Mouse (Mus musculus) liver, adult 2 months (tissue): ENCODE results near the gene Ube2n. TPM values are rescaled to one million over a fixed set of nuclear protein-coding genes. Genes with fewer than 3 reads are reported as not detected.

Experiments
- DNase-seq: peaks from one replicate; pipeline ENCODE4 v3.0.0-alpha.2; 2011; ENCODE audit warnings: low read depth, low spot score; ENCODE audit errors: extremely low read depth
- H3K27ac ChIP-seq: fragments of 200-500 bp; replicated peaks from 2 replicates; pipeline ENCODE4 v1.5.1; 2012; ENCODE audit warnings: low read depth, mild to moderate bottlenecking, control low read depth, inconsistent platforms, low read length; ENCODE audit not compliant: insufficient read depth
- H3K27me3 ChIP-seq: fragments of 200-500 bp; 2 replicates; pipeline ENCODE4 v1.6.1; 2012; ENCODE audit warnings: mild to moderate bottlenecking, moderate library complexity, low read length, inconsistent platforms; ENCODE audit not compliant: control insufficient read depth, insufficient read depth
- H3K36me3 ChIP-seq: fragments of 200-500 bp; 2 replicates; pipeline ENCODE4 v1.6.1; 2012; ENCODE audit warnings: low read length, inconsistent platforms; ENCODE audit not compliant: control insufficient read depth, insufficient read depth
- H3K4me1 ChIP-seq: fragments of 200-500 bp; 2 replicates; pipeline ENCODE4 v1.6.1; 2011; ENCODE audit warnings: low read length; ENCODE audit not compliant: control insufficient read depth, insufficient read depth
- H3K4me3 ChIP-seq: fragments of 200-500 bp; 2 replicates; pipeline ENCODE4 v1.5.1; 2011; ENCODE audit warnings: low read depth, mild to moderate bottlenecking, control low read depth, low read length, moderate library complexity; ENCODE audit not compliant: insufficient read depth
- H3K79me2 ChIP-seq: fragments of 200-500 bp; 2 replicates; pipeline ENCODE4 v1.6.1; 2012; ENCODE audit warnings: inconsistent platforms, mild to moderate bottlenecking, low read length, moderate library complexity; ENCODE audit not compliant: control insufficient read depth, insufficient read depth
- H3K9ac ChIP-seq: fragments of 200-500 bp; 2 replicates; pipeline ENCODE4 v1.6.1; 2012; ENCODE audit warnings: low read depth, mild to moderate bottlenecking, control low read depth, inconsistent platforms, low read length
- CTCF ChIP-seq: fragments of 200-500 bp; IDR thresholded peaks from 2 replicates; pipeline ENCODE4 v1.5.1; 2011; ENCODE audit warnings: low read depth, low read length, control low read depth
- POLR2A ChIP-seq: fragments of 200-500 bp; IDR thresholded peaks from 2 replicates; pipeline ENCODE4 v1.6.1; 2011; ENCODE audit warnings: low read length, control low read depth; ENCODE audit not compliant: insufficient read depth; ENCODE audit errors: extremely low read depth
- WGBS: fragments of 180-500 bp; shearing (Covaris S2); methylation state at CpG from one replicate; pipeline ENCODE4 v1.1.7; 2018; 5-methylcytosine and 5-hydroxymethylcytosine counted together
- polyA plus RNA-seq: library from polyadenylated mRNA; depleted of rRNA; stranded (reverse); fragments of >200 nt; gene quantifications from 2 replicates; pipeline ENCODE4 v1.2.3, GENCODE M21; 2012
- total RNA-seq: library from RNA; depleted of rRNA; stranded (reverse); fragments of >200 nt; gene quantifications from 2 replicates; pipeline ENCODE4 v1.2.3, GENCODE M21; 2014

Gene Ube2n
- total and polyA plus RNA-seq, 2 experiments = 19.2 to 29.6 TPM

DNA sequence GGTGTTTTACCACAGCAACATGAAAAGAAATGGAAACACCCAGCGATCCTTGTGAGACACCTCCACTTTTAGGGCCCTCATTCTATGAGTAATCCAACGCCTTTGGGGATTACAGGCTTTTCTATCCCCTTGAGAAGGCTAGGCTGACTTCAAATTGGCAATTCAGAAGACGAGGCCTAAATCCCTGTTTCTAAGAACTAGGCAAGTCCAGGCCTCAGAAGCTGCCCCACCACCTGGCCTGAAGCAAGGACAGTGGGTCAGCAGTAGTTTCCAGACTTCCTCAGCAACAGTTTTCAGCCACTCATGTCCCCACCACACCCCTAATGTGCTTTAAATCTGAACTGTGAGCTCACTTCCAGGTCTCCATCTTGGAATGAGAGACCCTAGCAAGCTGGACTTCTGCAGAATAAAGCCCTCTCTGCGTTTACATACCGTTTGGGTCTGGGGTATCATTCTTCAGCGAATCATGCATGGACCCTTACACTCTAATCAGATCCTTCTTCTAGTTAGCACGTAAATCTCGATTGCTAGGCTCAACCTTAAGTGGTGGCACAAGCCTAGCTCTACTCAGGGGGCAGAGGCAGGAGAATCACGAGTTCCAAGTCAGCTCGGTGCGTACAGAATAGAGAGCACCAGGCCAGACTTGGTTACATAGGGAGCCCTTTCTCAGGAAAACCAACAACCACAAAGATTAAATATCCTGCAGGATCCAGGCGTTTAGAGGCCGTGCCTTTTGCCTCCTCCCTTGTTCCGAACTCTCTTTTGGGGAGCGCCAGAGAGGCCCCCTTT, 983 bp upstream of the Ube2n start:
- H3K27me3 ChIP-seq = no peaks in the 10 kb centered on the region
- TF ChIP-seq CTCF (no peak), POLR2A (no peak)
- peak overlapping the region; percentile 75; the same call in 1 of the 2 replicates for H3K4me3 ChIP-seq
- 36% methylated on average over 15 of the region's 15 CpGs for WGBS
- H3K36me3 ChIP-seq = no peaks in the 10 kb centered on the region
- DNase-seq = no peak
- peaks cover 9% of the 10 kb centered on the region; the same call in 1 of the 2 replicates for H3K79me2 ChIP-seq
- no peak overlapping the region for H3K27ac ChIP-seq
- H3K9ac ChIP-seq = peak overlapping the region; percentile 30
- peaks cover 5% of the 10 kb centered on the region for H3K4me1 ChIP-seq

DNA sequence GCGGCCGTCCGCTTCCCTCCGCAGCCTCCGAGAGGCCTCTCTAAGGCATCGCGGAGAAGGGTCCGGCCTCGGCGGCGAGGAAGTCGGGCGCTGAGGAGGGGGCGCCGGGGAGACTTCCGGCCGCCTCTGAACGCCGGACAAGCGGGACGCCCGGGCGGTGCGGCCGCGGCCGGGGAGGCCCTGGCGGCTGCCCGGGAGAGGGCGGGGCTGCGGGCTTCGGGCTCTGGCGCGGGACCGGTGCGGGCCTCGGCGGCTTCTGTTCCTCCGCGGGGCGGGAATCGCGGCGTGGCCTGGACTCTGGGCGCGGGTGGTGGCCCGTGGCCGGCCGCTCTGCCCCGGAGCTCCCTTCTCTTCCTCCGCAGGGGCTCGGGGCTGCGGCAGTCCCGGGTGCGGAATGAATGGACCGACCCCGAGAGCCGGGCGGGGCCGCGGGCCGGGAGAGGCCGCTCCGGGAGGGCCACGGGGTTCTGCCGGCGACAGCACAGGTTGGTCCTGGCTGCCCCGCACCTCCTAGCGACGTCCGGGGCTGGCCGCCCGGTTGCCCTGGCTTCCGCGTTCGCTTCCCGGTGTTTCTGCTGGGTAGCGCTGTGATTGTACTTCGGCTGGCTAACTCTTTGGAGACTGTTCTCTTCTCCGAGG, 467 bp downstream of the Ube2n start:
- H3K27ac ChIP-seq = peak overlapping the region; percentile 82
- peaks cover 4% of the 10 kb centered on the region; the same call in 1 of the 2 replicates for H3K4me1 ChIP-seq
- peak overlapping the region; percentile 83 for H3K9ac ChIP-seq
- TF ChIP-seq CTCF (no peak), POLR2A (no peak)
- H3K27me3 ChIP-seq = no peaks in the 10 kb centered on the region
- 1% methylated on average over 76 of the region's 80 CpGs for WGBS
- H3K36me3 ChIP-seq = no peaks in the 10 kb centered on the region
- H3K79me2 ChIP-seq = peaks cover 9% of the 10 kb centered on the region; the same call in 1 of the 2 replicates
- no peak for DNase-seq
- peak overlapping the region; percentile 75 for H3K4me3 ChIP-seq

DNA sequence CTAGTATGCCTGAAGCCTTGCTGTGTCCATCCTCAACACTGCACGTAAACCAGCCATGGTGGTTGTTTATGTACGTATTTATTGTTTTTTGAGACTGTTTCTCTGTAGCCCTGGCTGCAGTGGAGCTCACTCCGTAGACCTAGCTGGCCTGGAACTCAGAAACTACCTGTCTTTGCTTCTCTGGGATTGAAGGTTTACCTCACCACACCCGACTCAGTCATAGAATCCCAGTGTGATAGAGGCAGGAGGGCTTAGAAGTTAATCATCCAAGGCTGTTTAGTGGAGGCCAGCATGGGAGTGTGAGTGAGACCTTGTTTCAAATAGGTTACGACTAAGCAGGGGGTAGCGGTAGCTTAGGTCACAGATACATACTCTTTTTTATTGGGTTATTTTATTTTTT, 2.7 kb downstream of the Ube2n start:
- TF ChIP-seq CTCF (no peak), POLR2A (no peak)
- peaks cover 17% of the 10 kb centered on the region; the same call in 1 of the 2 replicates for H3K79me2 ChIP-seq
- H3K4me1 ChIP-seq = peaks cover 4% of the 10 kb centered on the region; the same call in 1 of the 2 replicates
- WGBS = 95% methylated on average over 6 of the region's 6 CpGs
- no peak for DNase-seq
- no peak overlapping the region for H3K9ac ChIP-seq
- peaks cover under 1% of the 10 kb centered on the region; the same call in 1 of the 2 replicates for H3K36me3 ChIP-seq
- H3K27ac ChIP-seq = no peak overlapping the region
- no peak overlapping the region for H3K4me3 ChIP-seq
- H3K27me3 ChIP-seq = no peaks in the 10 kb centered on the region

DNA sequence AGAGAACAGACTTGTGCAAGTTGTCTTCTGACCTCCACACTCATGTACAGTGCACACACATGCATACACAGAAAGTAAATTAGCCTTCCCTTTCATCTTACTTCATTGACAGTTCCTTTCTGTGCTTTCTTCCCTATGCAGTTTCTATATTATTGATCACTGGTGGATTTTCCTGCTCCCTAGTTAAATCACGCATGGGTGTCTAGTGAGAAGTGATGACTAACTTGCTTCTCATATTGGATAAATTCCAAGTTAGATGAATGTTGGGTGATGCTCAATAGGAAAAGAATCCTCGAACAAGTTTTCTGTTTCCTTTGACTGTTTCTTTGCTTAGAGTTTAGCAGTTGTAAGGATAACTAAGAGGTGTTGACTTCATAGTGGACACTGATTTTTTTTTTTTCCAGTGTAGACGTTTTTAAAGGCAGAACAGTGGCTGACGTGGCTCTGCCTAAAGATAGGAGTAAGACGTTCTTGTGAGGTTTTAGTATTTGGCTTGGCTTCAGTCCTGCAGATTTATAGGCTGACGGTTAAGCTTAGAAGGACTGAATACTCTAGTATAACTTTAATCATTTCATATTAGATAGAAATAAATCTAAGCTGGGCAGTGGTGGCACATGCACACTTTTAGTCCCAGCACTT, 10.2 kb downstream of the Ube2n start:
- Histone ChIP-seq H3K79me2 (peaks cover 27% of the 10 kb centered on the region), H3K9ac (no peak overlapping the region), H3K4me3 (no peak overlapping the region), H3K4me1 (peaks cover 13% of the 10 kb centered on the region), H3K27ac (no peak overlapping the region), H3K36me3 (peaks cover 2% of the 10 kb centered on the region; the same call in 1 of the 2 replicates), H3K27me3 (no peaks in the 10 kb centered on the region)
- TF ChIP-seq POLR2A = no peak
- no peak for TF ChIP-seq CTCF
- no peak for DNase-seq
- WGBS = 54% methylated on average over 6 of the region's 6 CpGs

DNA sequence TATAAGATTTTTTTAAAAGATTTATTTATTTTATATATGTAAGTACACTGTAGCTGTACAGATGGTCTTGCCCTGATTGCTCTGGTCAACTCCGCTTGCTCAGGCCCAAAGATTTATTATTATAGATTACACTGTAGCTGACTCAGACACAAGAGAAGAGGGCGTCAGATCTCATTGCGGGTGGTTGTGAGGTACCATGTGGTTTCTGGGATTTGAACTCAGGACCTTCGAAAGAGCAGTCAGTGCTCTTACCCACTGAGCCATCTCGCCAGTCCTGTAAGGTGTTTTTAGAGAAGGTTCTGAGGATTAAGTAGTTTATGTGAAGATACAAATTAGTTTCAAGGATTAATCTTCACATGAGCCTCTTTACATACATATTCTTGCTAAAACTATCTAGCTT, 10.9 kb downstream of the Ube2n start:
- no peak for DNase-seq
- Histone ChIP-seq H3K9ac (no peak overlapping the region), H3K4me1 (peaks cover 13% of the 10 kb centered on the region), H3K36me3 (peaks cover 2% of the 10 kb centered on the region; the same call in 1 of the 2 replicates), H3K27me3 (no peaks in the 10 kb centered on the region), H3K4me3 (no peak overlapping the region), H3K27ac (no peak overlapping the region), H3K79me2 (peaks cover 31% of the 10 kb centered on the region)
- 97% methylated on average over 5 of the region's 5 CpGs for WGBS
- TF ChIP-seq POLR2A = no peak
